Mouse (Mus musculus) A20 (cell line): ENCODE data around the gene Zfp931.
"Not testable (repeated sequence)": the region's sequence is repeated elsewhere in the genome, so short reads cannot be mapped to it uniquely, and the experiment has no call there.

Experiments used
- DNase-seq: peaks from one replicate; pipeline ENCODE4 v3.0.0-alpha.2; 2011; ENCODE audit warnings: low read depth, low spot score

The Zfp931 gene

GRCm38 (mm10) chr2:178078166-178078717, at the start of gene Zfp931:
Gene Zfp931, minus strand, starts transcription at chr2:178078476.
- not testable (repeated sequence) for DNase-seq

GRCm38 (mm10) chr2:178126041-178126820, 48.0 kb upstream of the Zfp931 start:
- DNase-seq: no peak

GRCm38 (mm10) chr2:178125427-178125826, 47.2 kb upstream of the Zfp931 start:
- no peak for DNase-seq

- no peak for DNase-seq
Observed at GRCm38 (mm10) chr2:178123466-178123865, 45.2 kb upstream of the Zfp931 start.

GRCm38 (mm10) chr2:178121946-178122665, 43.8 kb upstream of the Zfp931 start:
- DNase-seq: no peak

GRCm38 (mm10) chr2:178121375-178121688, 43.1 kb upstream of the Zfp931 start:
- no peak for DNase-seq

- no peak for DNase-seq
Observed at GRCm38 (mm10) chr2:178120651-178121374, 42.5 kb upstream of the Zfp931 start.

- DNase-seq: no peak
Observed at GRCm38 (mm10) chr2:178120356-178120645, 42.0 kb upstream of the Zfp931 start.

GRCm38 (mm10) chr2:178119561-178120355, 41.5 kb upstream of the Zfp931 start:
- DNase-seq: no peak

- DNase-seq: no peak
Observed at GRCm38 (mm10) chr2:178118801-178119560, 40.7 kb upstream of the Zfp931 start, which contains the start of gene Phactr3. Gene Phactr3, plus strand, starts transcription at chr2:178118975.

- peak; percentile 61 for DNase-seq
Observed at GRCm38 (mm10) chr2:178117946-178118345, 39.7 kb upstream of the Zfp931 start.

- peak; percentile 43 for DNase-seq
Observed at GRCm38 (mm10) chr2:178101957-178102356, 23.7 kb upstream of the Zfp931 start.

GRCm38 (mm10) chr2:178098021-178098420, 19.7 kb upstream of the Zfp931 start:
- DNase-seq: peak; percentile 55

- DNase-seq: no peak
Observed at GRCm38 (mm10) chr2:178089586-178089985, 11.3 kb upstream of the Zfp931 start.

GRCm38 (mm10) chr2:178058195-178058594, 20.1 kb downstream of the Zfp931 start:
- DNase-seq: peak; percentile 58

GRCm38 (mm10) chr2:178027601-178028000, 50.7 kb downstream of the Zfp931 start:
- not testable (repeated sequence) for DNase-seq

GRCm38 (mm10) chr2:178023861-178024260, 54.4 kb downstream of the Zfp931 start:
- not testable (repeated sequence) for DNase-seq

- DNase-seq: peak; percentile 62
Observed at GRCm38 (mm10) chr2:178023011-178023611, 55.2 kb downstream of the Zfp931 start, which contains the start of gene Zfp971. Gene Zfp971, plus strand, starts transcription at chr2:178023284.

GRCm38 (mm10) chr2:178020773-178021172, 57.5 kb downstream of the Zfp931 start:
- peak; percentile 71 for DNase-seq

GRCm38 (mm10) chr2:178019486-178019885, 58.8 kb downstream of the Zfp931 start:
- DNase-seq: not testable (repeated sequence)
